24 mouse cellular contexts compared by ENCODE assay signal in genomic region chr5:9895297-9895696, GRCm38 (mm10).
DNase-seq lines count a peak whose midpoint lies in the region; ATAC-seq and TF ChIP-seq lines count a peak whose summit lies in the region.
"Had no signal": no experiment of that assay in that cellular context is flagged by ENCODE, and none has a peak within 500 bp of the region (broad histone marks: within the 10 kb centered on the region; RNA-seq: fewer than 3 reads in every experiment).

No protein-coding gene starts in this region.

- peak; percentile 46; the same call in 1 of the 2 replicates for ATAC-seq in forebrain, embryonic 12.5 days (ENCODE audit: low FRiP score)
- 0 out of 2 replicates have a peak, but pooled peaks have one; percentile 36 for ATAC-seq in midbrain, embryonic 16.5 days
- no peak for ATAC-seq in midbrain, embryonic 11.5 days (ENCODE audit: low FRiP score)
- ATAC-seq in forebrain, embryonic 14.5 days: peak; percentile 61; the same call in 1 of the 2 replicates
- peak; percentile 69; the same call in 1 of the 2 replicates for ATAC-seq in forebrain, postnatal 0 days
- ATAC-seq: hindbrain, embryonic 16.5 days; intestine, embryonic 15.5 days; Patski had no signal

- H3K27ac ChIP-seq in forebrain, embryonic 12.5 days: no peak overlapping the region
- no peak overlapping the region for H3K27ac ChIP-seq in forebrain, embryonic 10.5 days
- H3K27ac ChIP-seq in midbrain, embryonic 16.5 days (ENCODE audit: low read length): no peak overlapping the region
- no peak overlapping the region for H3K27ac ChIP-seq in midbrain, embryonic 11.5 days (ENCODE audit: low read depth, low read length)
- H3K27ac ChIP-seq in forebrain, embryonic 14.5 days (ENCODE audit: low read depth, low read length): no peak overlapping the region
- H3K27ac ChIP-seq in forebrain, postnatal 0 days (ENCODE audit: low read depth, low read length): no peak overlapping the region
- H3K27ac ChIP-seq: heart, embryonic 15.5 days; hindbrain, embryonic 10.5 days; hindbrain, embryonic 13.5 days; intestine, embryonic 15.5 days had no signal

- 53% methylated on average over 2 of the region's 2 CpGs for WGBS in forebrain, embryonic 12.5 days
- WGBS in forebrain, embryonic 10.5 days: 93% methylated on average over 2 of the region's 2 CpGs
- 65% methylated on average over 2 of the region's 2 CpGs for WGBS in midbrain, embryonic 16.5 days
- WGBS in midbrain, embryonic 11.5 days: 78% methylated on average over 2 of the region's 2 CpGs
- WGBS in forebrain, embryonic 14.5 days: 44% methylated on average over 2 of the region's 2 CpGs
- WGBS in forebrain, postnatal 0 days: 30% methylated on average over 2 of the region's 2 CpGs

- no peak overlapping the region for H3K9ac ChIP-seq in forebrain, embryonic 12.5 days
- H3K9ac ChIP-seq in midbrain, embryonic 16.5 days (ENCODE audit: low read depth, low read length): no peak overlapping the region
- no peak overlapping the region for H3K9ac ChIP-seq in midbrain, embryonic 11.5 days (ENCODE audit: low read length)
- H3K9ac ChIP-seq in forebrain, embryonic 14.5 days (ENCODE audit: low read length): no peak overlapping the region
- no peak overlapping the region for H3K9ac ChIP-seq in forebrain, postnatal 0 days
- H3K9ac ChIP-seq: heart, embryonic 12.5 days; heart, embryonic 15.5 days; hindbrain, embryonic 13.5 days; intestine, embryonic 15.5 days had no signal

- DNase-seq in forebrain, embryonic 10.5 days (ENCODE audit: extremely low spot score, low spot score): no peak
- no peak for DNase-seq in midbrain, embryonic 11.5 days (ENCODE audit: low spot score, missing footprints)
- DNase-seq in forebrain, embryonic 14.5 days (ENCODE audit: low spot score): peak; percentile 31
- peak; percentile 2 for DNase-seq in forebrain, postnatal 0 days
- DNase-seq in left cerebral cortex, postnatal 10 days (ENCODE audit: extremely low spot score in 1 of 2, low spot score in 2 of 2): no peak
- DNase-seq in cerebellum, postnatal 14 days: no peak
- DNase-seq: adrenal gland, postnatal 10 days; adrenal gland, postnatal 36 days; cerebellum, adult 11-12 months; cerebellum, adult 8-10 months; cerebellum, postnatal 10 days; gastrocnemius, postnatal 36 days; heart, postnatal 10 days; heart, postnatal 36 days; kidney, adult 11 months had no signal

- no peaks in the 10 kb centered on the region for H3K27me3 ChIP-seq in forebrain, embryonic 12.5 days
- no peaks in the 10 kb centered on the region for H3K27me3 ChIP-seq in forebrain, embryonic 10.5 days (ENCODE audit: poor library complexity, severe bottlenecking)
- H3K27me3 ChIP-seq in midbrain, embryonic 16.5 days (ENCODE audit: control insufficient read depth, insufficient read depth, low read depth, low read length): no peaks in the 10 kb centered on the region
- no peaks in the 10 kb centered on the region for H3K27me3 ChIP-seq in midbrain, embryonic 11.5 days (ENCODE audit: control insufficient read depth, insufficient read depth, low read length)
- H3K27me3 ChIP-seq in forebrain, embryonic 14.5 days (replicated peaks; ENCODE audit: control insufficient read depth, insufficient read depth, low read length): no peaks in the 10 kb centered on the region
- H3K27me3 ChIP-seq in forebrain, postnatal 0 days (ENCODE audit: insufficient read depth, low read length): no peaks in the 10 kb centered on the region
- H3K27me3 ChIP-seq: heart, embryonic 12.5 days; heart, embryonic 15.5 days; hindbrain, embryonic 13.5 days; intestine, embryonic 15.5 days; Patski had no signal

- no peak overlapping the region for H3K4me3 ChIP-seq in forebrain, embryonic 12.5 days (replicated peaks)
- H3K4me3 ChIP-seq in forebrain, embryonic 10.5 days: no peak overlapping the region
- H3K4me3 ChIP-seq in midbrain, embryonic 16.5 days (ENCODE audit: low read depth, low read length): no peak overlapping the region
- no peak overlapping the region for H3K4me3 ChIP-seq in midbrain, embryonic 11.5 days (ENCODE audit: low read depth, low read length)
- H3K4me3 ChIP-seq in forebrain, embryonic 14.5 days (ENCODE audit: low read depth, low read length): no peak overlapping the region
- H3K4me3 ChIP-seq in forebrain, postnatal 0 days (ENCODE audit: low read depth, low read length): no peak overlapping the region
- H3K4me3 ChIP-seq: heart, embryonic 12.5 days; heart, embryonic 15.5 days; hindbrain, embryonic 10.5 days; hindbrain, embryonic 13.5 days; intestine, embryonic 15.5 days had no signal

- no peak for TF ChIP-seq CTCF in forebrain, postnatal 0 days (IDR thresholded peaks at IDR 0.05; ENCODE audit: low read depth)

- intact Hi-C loops in left cerebral cortex, postnatal 10 days (cut with DNase I): no loop called here

- H3K4me2 ChIP-seq in forebrain, embryonic 12.5 days: no peak overlapping the region
- H3K4me2 ChIP-seq in midbrain, embryonic 16.5 days (ENCODE audit: low read length): no peak overlapping the region
- H3K4me2 ChIP-seq in midbrain, embryonic 11.5 days: no peak overlapping the region
- H3K4me2 ChIP-seq in forebrain, embryonic 14.5 days (ENCODE audit: low read length): no peak overlapping the region
- no peak overlapping the region for H3K4me2 ChIP-seq in forebrain, postnatal 0 days (ENCODE audit: low read depth)
- H3K4me2 ChIP-seq: heart, embryonic 12.5 days; heart, embryonic 15.5 days; hindbrain, embryonic 13.5 days; intestine, embryonic 15.5 days had no signal

- H3K4me1 ChIP-seq in forebrain, embryonic 12.5 days: 0 out of 2 replicates have a peak, but pooled peaks cover 5% of the 10 kb centered on the region
- H3K4me1 ChIP-seq in forebrain, embryonic 10.5 days: no peaks in the 10 kb centered on the region
- no peaks in the 10 kb centered on the region for H3K4me1 ChIP-seq in midbrain, embryonic 16.5 days (ENCODE audit: control insufficient read depth, insufficient read depth, low read length)
- no peaks in the 10 kb centered on the region for H3K4me1 ChIP-seq in midbrain, embryonic 11.5 days (ENCODE audit: control insufficient read depth, insufficient read depth, low read length)
- peaks cover 3% of the 10 kb centered on the region; the same call in 1 of the 2 replicates for H3K4me1 ChIP-seq in forebrain, embryonic 14.5 days (ENCODE audit: control insufficient read depth, insufficient read depth, low read length)
- H3K4me1 ChIP-seq in forebrain, postnatal 0 days (ENCODE audit: insufficient read depth): no peaks in the 10 kb centered on the region
- H3K4me1 ChIP-seq: heart, embryonic 12.5 days; heart, embryonic 15.5 days; hindbrain, embryonic 10.5 days; hindbrain, embryonic 13.5 days; intestine, embryonic 15.5 days had no signal

- no peaks in the 10 kb centered on the region for H3K9me3 ChIP-seq in forebrain, embryonic 12.5 days
- H3K9me3 ChIP-seq in forebrain, embryonic 10.5 days: no peaks in the 10 kb centered on the region
- no peaks in the 10 kb centered on the region for H3K9me3 ChIP-seq in midbrain, embryonic 16.5 days (replicated peaks; ENCODE audit: control insufficient read depth, low read length, poor library complexity, severe bottlenecking)
- no peaks in the 10 kb centered on the region for H3K9me3 ChIP-seq in midbrain, embryonic 11.5 days (ENCODE audit: control insufficient read depth, low read length)
- H3K9me3 ChIP-seq in forebrain, embryonic 14.5 days (replicated peaks; ENCODE audit: control insufficient read depth, low read length): no peaks in the 10 kb centered on the region
- no peaks in the 10 kb centered on the region for H3K9me3 ChIP-seq in forebrain, postnatal 0 days (ENCODE audit: low read length)
- H3K9me3 ChIP-seq: heart, embryonic 12.5 days; heart, embryonic 15.5 days; hindbrain, embryonic 10.5 days; hindbrain, embryonic 13.5 days; intestine, embryonic 15.5 days had no signal

- no peaks in the 10 kb centered on the region for H3K36me3 ChIP-seq in forebrain, embryonic 12.5 days (replicated peaks)
- H3K36me3 ChIP-seq in forebrain, embryonic 10.5 days (replicated peaks): no peaks in the 10 kb centered on the region
- H3K36me3 ChIP-seq in midbrain, embryonic 16.5 days (ENCODE audit: control insufficient read depth, insufficient read depth, low read length): no peaks in the 10 kb centered on the region
- H3K36me3 ChIP-seq in midbrain, embryonic 11.5 days (ENCODE audit: control insufficient read depth, insufficient read depth, low read length): no peaks in the 10 kb centered on the region
- H3K36me3 ChIP-seq in forebrain, embryonic 14.5 days (ENCODE audit: control insufficient read depth, insufficient read depth, low read length): no peaks in the 10 kb centered on the region
- H3K36me3 ChIP-seq in forebrain, postnatal 0 days (ENCODE audit: insufficient read depth): no peaks in the 10 kb centered on the region
- H3K36me3 ChIP-seq: heart, embryonic 12.5 days; heart, embryonic 15.5 days; hindbrain, embryonic 10.5 days; hindbrain, embryonic 13.5 days; intestine, embryonic 15.5 days had no signal

Comparison
In these comparisons a context has a peak if more than half of its experiments do, and no peak if none do; other contexts are left out.
1. DNase-seq: peak in forebrain, embryonic 14.5 days (single experiment) and forebrain, postnatal 0 days (single experiment); none in forebrain, embryonic 10.5 days (single experiment), midbrain, embryonic 11.5 days (single experiment), left cerebral cortex, postnatal 10 days (0 of 2) and cerebellum, postnatal 14 days (0 of 2).